Mouse (Mus musculus): ENCODE measurements around the gene Gpd1l.

DNA sequence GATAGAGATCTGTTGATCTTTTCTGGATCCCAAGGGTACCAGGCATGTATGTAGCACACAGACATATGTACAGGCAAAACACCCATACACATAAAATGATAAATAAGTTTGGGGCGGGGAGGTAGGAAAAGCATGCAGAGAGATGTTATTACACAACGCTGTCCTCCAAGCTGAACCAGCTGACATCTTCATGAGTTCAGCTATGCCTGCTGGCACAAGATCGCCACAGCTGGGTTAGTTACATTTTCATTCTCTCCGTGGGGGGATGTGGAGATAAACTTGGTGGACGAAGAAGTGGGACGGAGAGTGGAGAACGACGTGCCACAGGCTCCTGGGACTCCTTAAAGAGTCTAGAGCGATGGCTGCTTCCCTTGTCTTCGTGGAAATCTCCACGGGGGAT is 40.8 kb downstream of the Gpd1l start:
- TF ChIP-seq CTCF (IDR thresholded peaks at IDR 0.05; ENCODE audit: low read depth, low read length) = no peak
- TF ChIP-seq POLR2A (IDR thresholded peaks at IDR 0.05; ENCODE audit: insufficient read depth, low read length) = no peak
- TF ChIP-seq EP300 (IDR thresholded peaks at IDR 0.05; ENCODE audit: insufficient read depth, low read depth, low read length) = no peak
